Mouse (Mus musculus) hindbrain, embryonic 11.5 days (tissue): ENCODE measurements around the gene St13. TPM values are rescaled to one million over a fixed set of nuclear protein-coding genes. Genes with fewer than 3 reads are reported as not detected.
"Not testable (repeated sequence)": the region's sequence is repeated elsewhere in the genome, so short reads cannot be mapped to it uniquely, and the experiment has no call there.

ENCODE experiments used
- ATAC-seq: fragments of 200-750 bp; cut with Nextera tagmentation; 2 replicates; pipeline ENCODE4 v1.8.0; 2017; ENCODE audit warnings: mild to moderate bottlenecking, moderate TSS enrichment, moderate library complexity; ENCODE audit not compliant: low FRiP score
- DNase-seq: peaks from one replicate; pipeline ENCODE4 v3.0.0-alpha.2; 2015; ENCODE audit warnings: low spot score
- H3K27ac ChIP-seq: fragments of 300-500 bp; sonication (generic); 2 replicates; pipeline ENCODE4 v1.5.1; 2014; ENCODE audit warnings: mild to moderate bottlenecking, low read depth, low read length
- H3K27me3 ChIP-seq: fragments of 300-500 bp; sonication (generic); 2 replicates; pipeline ENCODE4 v1.6.1; 2014; ENCODE audit warnings: mild to moderate bottlenecking, low read length, moderate library complexity, mixed read lengths; ENCODE audit not compliant: control insufficient read depth, insufficient read depth
- H3K36me3 ChIP-seq: fragments of 300-500 bp; sonication (generic); 2 replicates; pipeline ENCODE4 v1.6.1; 2014; ENCODE audit warnings: mild to moderate bottlenecking, low read length, moderate library complexity, mixed read lengths; ENCODE audit not compliant: control insufficient read depth, insufficient read depth
- H3K4me1 ChIP-seq: fragments of 300-500 bp; sonication (generic); replicated peaks from 2 replicates; pipeline ENCODE4 v1.6.1; 2014; ENCODE audit warnings: low read length, mixed read lengths; ENCODE audit not compliant: control insufficient read depth, insufficient read depth
- H3K4me2 ChIP-seq: fragments of 300-500 bp; sonication (generic); replicated peaks from 2 replicates; pipeline ENCODE4 v1.6.1; 2014; ENCODE audit warnings: mild to moderate bottlenecking, low read depth, low read length
- H3K4me3 ChIP-seq: fragments of 300-500 bp; sonication (generic); 2 replicates; pipeline ENCODE4 v1.5.1; 2014; ENCODE audit warnings: low read depth, low read length
- H3K9ac ChIP-seq: fragments of 300-500 bp; sonication (generic); 2 replicates; pipeline ENCODE4 v1.6.1; 2014; ENCODE audit warnings: low read depth, low read length
- H3K9me3 ChIP-seq: fragments of 300-500 bp; sonication (generic); 2 replicates; pipeline ENCODE4 v1.6.1; 2016; ENCODE audit warnings: low read length; ENCODE audit not compliant: control insufficient read depth
- WGBS: fragments of 180-500 bp; shearing (Covaris S2); extraction: QIAGEN DNeasy Blood & Tissue Kit; methylation state at CpG from one replicate; pipeline ENCODE4 v1.1.7; 2014; 5-methylcytosine and 5-hydroxymethylcytosine counted together
- polyA plus RNA-seq: library from polyadenylated mRNA; unstranded; fragments of >200 nt; fragmentation: Nextera tagmentation; extraction: Ambion mirVana; gene quantifications from 2 replicates; pipeline ENCODE4 v1.2.1, GENCODE M21; 2014

Gene St13
- polyA plus RNA-seq, 1 experiment from 2014 or later, result 178 TPM

GRCm38 (mm10) chr15:81418065-81418464, 18.2 kb upstream of the St13 start:
- ATAC-seq, result no peak
- Histone ChIP-seq H3K9me3 (no peaks in the 10 kb centered on the region), H3K4me1 (no peaks in the 10 kb centered on the region), H3K36me3 (no peaks in the 10 kb centered on the region), H3K27ac (no peak overlapping the region), H3K27me3 (no peaks in the 10 kb centered on the region), H3K9ac (no peak overlapping the region), H3K4me3 (no peak overlapping the region), H3K4me2 (no peak overlapping the region)
- no peak for DNase-seq
- WGBS, result 89% methylated on average over 4 of the region's 4 CpGs

- peak overlapping the region; percentile 28 for H3K4me2 ChIP-seq
- H3K4me3 ChIP-seq, H3K4me1 ChIP-seq, H3K9me3 ChIP-seq, H3K9ac ChIP-seq, H3K27me3 ChIP-seq, H3K27ac ChIP-seq, H3K36me3 ChIP-seq: not testable (repeated sequence)
- peak; percentile 56; the same call in 1 of the 2 replicates for ATAC-seq
- DNase-seq, result peak; percentile 53
- WGBS, result 13% methylated on average over 22 of the region's 22 CpGs
Measured at GRCm38 (mm10) chr15:81416763-81417310, 17.0 kb upstream of the St13 start.

GRCm38 (mm10) chr15:81408199-81408598, 8.3 kb upstream of the St13 start, which contains the start of gene Dnajb7:
Gene Dnajb7, minus strand, starts transcription at chr15:81408299.
- Histone ChIP-seq H3K27me3 (no peaks in the 10 kb centered on the region), H3K9ac (no peak within 1 kb of the TSS), H3K4me2 (no peak within 1 kb of the TSS), H3K36me3 (no peaks in the 10 kb centered on the region), H3K27ac (no peak within 1 kb of the TSS), H3K4me1 (no peaks in the 10 kb centered on the region), H3K4me3 (no peak within 1 kb of the TSS), H3K9me3 (no peaks in the 10 kb centered on the region)
- no peak for DNase-seq
- ATAC-seq, result no peak
- 91% methylated on average over 1 of the region's 1 CpGs for WGBS

- Histone ChIP-seq H3K27me3 (no peaks in the 10 kb centered on the region), H3K4me2 (no peak overlapping the region), H3K9ac (no peak overlapping the region), H3K27ac (no peak overlapping the region), H3K4me1 (no peaks in the 10 kb centered on the region), H3K36me3 (no peaks in the 10 kb centered on the region), H3K4me3 (no peak overlapping the region), H3K9me3 (no peaks in the 10 kb centered on the region)
- DNase-seq (no peak), ATAC-seq (no peak)
- WGBS, result 87% methylated on average over 3 of the region's 3 CpGs
Measured at GRCm38 (mm10) chr15:81405008-81405407, 5.1 kb upstream of the St13 start.

- Histone ChIP-seq H3K4me1 (no peaks in the 10 kb centered on the region; the same call in 1 of the 2 replicates), H3K4me3 (peak overlapping the region; percentile 92), H3K4me2 (peak overlapping the region; percentile 88), H3K9me3 (no peaks in the 10 kb centered on the region), H3K27me3 (no peaks in the 10 kb centered on the region), H3K27ac (peak overlapping the region; percentile 88), H3K36me3 (no peaks in the 10 kb centered on the region), H3K9ac (peak overlapping the region; percentile 91)
- DNase-seq, result no peak
- WGBS, result under 1% methylated on average over 21 of the region's 21 CpGs
- ATAC-seq, result no peak; the same call in 1 of the 2 replicates
Measured at GRCm38 (mm10) chr15:81399297-81399637, 610 bp downstream of the St13 start.

GRCm38 (mm10) chr15:81398189-81398588, 1.7 kb downstream of the St13 start:
- DNase-seq (no peak), ATAC-seq (no peak)
- Histone ChIP-seq H3K9ac (no peak overlapping the region), H3K36me3 (no peaks in the 10 kb centered on the region), H3K4me2 (peak overlapping the region; percentile 88), H3K4me3 (peak overlapping the region; percentile 92), H3K27me3 (no peaks in the 10 kb centered on the region), H3K27ac (no peak overlapping the region), H3K9me3 (no peaks in the 10 kb centered on the region), H3K4me1 (no peaks in the 10 kb centered on the region; the same call in 1 of the 2 replicates)

GRCm38 (mm10) chr15:81394211-81394915, 5.5 kb downstream of the St13 start:
- Histone ChIP-seq H3K36me3 (no peaks in the 10 kb centered on the region), H3K27ac (no peak overlapping the region)
- WGBS, result 93% methylated on average over 8 of the region's 8 CpGs

GRCm38 (mm10) chr15:81392997-81393396, 6.9 kb downstream of the St13 start:
- Histone ChIP-seq H3K27ac (no peak overlapping the region), H3K9ac (no peak overlapping the region), H3K27me3 (no peaks in the 10 kb centered on the region), H3K4me3 (no peak overlapping the region), H3K36me3 (no peaks in the 10 kb centered on the region), H3K9me3 (no peaks in the 10 kb centered on the region), H3K4me1 (no peaks in the 10 kb centered on the region), H3K4me2 (no peak overlapping the region)
- DNase-seq (no peak), ATAC-seq (no peak)

More at GRCm38 (mm10) chr15:81394211-81394915, 5.5 kb downstream of the St13 start:
- no peaks in the 10 kb centered on the region; the same call in 1 of the 2 replicates for H3K4me1 ChIP-seq
- no peak overlapping the region for H3K4me3 ChIP-seq
- no peak overlapping the region for H3K4me2 ChIP-seq
- DNase-seq, result no peak
- no peaks in the 10 kb centered on the region for H3K27me3 ChIP-seq
- no peak overlapping the region for H3K9ac ChIP-seq
- ATAC-seq, result no peak
- H3K9me3 ChIP-seq, result no peaks in the 10 kb centered on the region

GRCm38 (mm10) chr15:81386327-81386726, 13.6 kb downstream of the St13 start:
- H3K27ac ChIP-seq, result no peak overlapping the region
- no peaks in the 10 kb centered on the region for H3K4me1 ChIP-seq
- H3K4me3 ChIP-seq, result no peak overlapping the region
- H3K27me3 ChIP-seq, result no peaks in the 10 kb centered on the region
- ATAC-seq, result no peak
- H3K4me2 ChIP-seq, result no peak overlapping the region
- peaks cover 8% of the 10 kb centered on the region; the same call in 1 of the 2 replicates for H3K36me3 ChIP-seq
- H3K9ac ChIP-seq, result no peak overlapping the region
- WGBS, result 98% methylated on average over 5 of the region's 5 CpGs
- DNase-seq, result no peak
- H3K9me3 ChIP-seq, result no peaks in the 10 kb centered on the region
